Mouse (Mus musculus) brain, embryonic 14.5 days (tissue): ENCODE data around the gene AI661453.

ENCODE experiments used
- CTCF ChIP-seq: fragments of 200-500 bp; IDR thresholded peaks from 2 replicates; pipeline ENCODE4 v1.5.1; 2012; ENCODE audit warnings: inconsistent platforms, mild to moderate bottlenecking, moderate library complexity, borderline replicate concordance; ENCODE audit not compliant: insufficient read depth, insufficient read length; ENCODE audit errors: extremely low read depth
- POLR2A ChIP-seq: fragments of 200-500 bp; IDR thresholded peaks from 2 replicates; pipeline ENCODE4 v1.6.1; 2012; ENCODE audit warnings: mild to moderate bottlenecking, inconsistent platforms, borderline replicate concordance; ENCODE audit not compliant: poor library complexity, insufficient read depth, insufficient read length, severe bottlenecking; ENCODE audit errors: extremely low read depth

DNA sequence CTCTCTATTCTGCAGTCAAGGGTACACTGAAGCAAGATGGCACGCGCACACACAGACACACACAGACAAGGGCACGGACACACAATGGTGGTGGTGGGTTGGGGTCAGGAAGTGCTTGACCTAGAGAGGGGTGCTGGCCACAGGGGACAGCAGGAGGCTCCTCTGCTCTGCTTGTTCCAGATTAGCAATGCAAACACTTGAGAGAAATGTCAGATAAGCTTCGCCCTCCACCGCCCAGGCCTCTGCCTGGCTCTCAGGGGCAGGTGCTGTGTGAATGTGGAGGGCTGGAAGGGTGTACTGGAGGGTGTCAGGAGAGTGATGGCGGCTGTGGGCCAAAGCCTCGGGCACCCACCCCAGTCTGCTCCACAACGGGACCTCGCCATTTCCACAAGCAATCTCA, 9.6 kb downstream of the AI661453 start:
- TF ChIP-seq POLR2A (no peak), CTCF (no peak)
